Mouse (Mus musculus) thymus, adult 2 months (tissue): ENCODE measurements around the gene Notch3.

ENCODE experiments used
- CTCF ChIP-seq: fragments of 200-500 bp; IDR thresholded peaks from 2 replicates; pipeline ENCODE4 v1.5.1; 2012; ENCODE audit warnings: mild to moderate bottlenecking, control low read depth, low read length, moderate library complexity, borderline replicate concordance; ENCODE audit not compliant: control insufficient read depth, poor library complexity, insufficient read depth; ENCODE audit errors: extremely low read depth
- POLR2A ChIP-seq: fragments of 200-500 bp; IDR thresholded peaks from 2 replicates; pipeline ENCODE4 v1.6.1; 2012; ENCODE audit warnings: mild to moderate bottlenecking, low read length, control low read depth, moderate library complexity; ENCODE audit not compliant: control insufficient read depth, poor library complexity, insufficient read depth; ENCODE audit errors: extremely low read depth

GRCm38 (mm10) chr17:32087069-32087468 is 79.6 kb downstream of the Notch3 start:
- TF ChIP-seq CTCF, result no peak
- TF ChIP-seq POLR2A, result no peak
